Mouse (Mus musculus): ENCODE measurements around the gene BC005537.

DNA sequence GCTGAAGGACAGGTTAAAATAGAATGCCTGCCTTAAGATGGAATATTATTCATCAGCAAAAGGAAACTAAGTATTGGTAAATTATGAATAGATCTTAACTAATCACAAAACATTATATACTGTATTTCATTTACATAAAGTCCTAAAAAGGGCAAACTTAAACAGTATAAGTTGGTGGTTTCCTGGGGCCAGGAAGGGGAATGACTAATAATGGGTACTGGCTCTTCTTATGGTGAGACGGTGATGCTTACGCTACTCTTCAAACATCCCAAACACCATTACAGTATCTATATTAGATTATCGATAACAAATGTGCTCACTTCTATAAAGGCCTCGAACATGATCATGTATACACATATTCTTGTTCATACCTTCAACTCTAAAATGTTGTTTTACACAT is 2.8 kb upstream of the BC005537 start:
- TF ChIP-seq POLR2A (IDR thresholded peaks at IDR 0.05; ENCODE audit: insufficient read length, low read depth) (no peak), TCF12 (IDR thresholded peaks at IDR 0.05; ENCODE audit: insufficient read depth, poor library complexity, severe bottlenecking) (no peak), CEBPB (IDR thresholded peaks at IDR 0.05; ENCODE audit: insufficient read depth, poor library complexity, severe bottlenecking) (no peak), MYOD1 (IDR thresholded peaks at IDR 0.05; ENCODE audit: control insufficient read depth in 1 of 3, insufficient read length in 2 of 3, low read depth in 2 of 3) (no peak), USF1 (IDR thresholded peaks at IDR 0.05; ENCODE audit: low read depth) (no peak), E2F4 (IDR thresholded peaks at IDR 0.05; ENCODE audit: insufficient read depth) (no peak), MYOG (IDR thresholded peaks at IDR 0.05; ENCODE audit: control insufficient read depth in 1 of 3, insufficient read depth in 1 of 3, insufficient read length in 2 of 3, low read depth in 2 of 3) (no peak), MAX (IDR thresholded peaks at IDR 0.05; ENCODE audit: low read depth) (no peak), POLR2AphosphoS2 (IDR thresholded peaks at IDR 0.05; ENCODE audit: insufficient read length, low read depth) (no peak), REST (IDR thresholded peaks at IDR 0.05; ENCODE audit: insufficient read depth, insufficient read length) (no peak), TCF3 (IDR thresholded peaks at IDR 0.05; ENCODE audit: insufficient read length, low read depth) (no peak), SRF (IDR thresholded peaks at IDR 0.05; ENCODE audit: control insufficient read depth, insufficient read length, low read depth) (no peak)

All from myocyte (in vitro differentiated cells).